8 mouse cellular contexts compared by ENCODE assay signal in genomic region chr2:160365107-160365911, GRCm38 (mm10). TPM values are rescaled to one million over a fixed set of nuclear protein-coding genes. Genes with fewer than 3 reads are reported as not detected.
DNase-seq lines count a peak whose midpoint lies in the region; ATAC-seq and TF ChIP-seq lines count a peak whose summit lies in the region.

No protein-coding gene starts in this region.

- peak overlapping the region; percentile 98 for H3K4me2 ChIP-seq in hindbrain, embryonic 16.5 days (ENCODE audit: low read length)
- H3K4me2 ChIP-seq in liver, embryonic 14.5 days (ENCODE audit: low read depth): peak overlapping the region; percentile 64
- H3K4me2 ChIP-seq in neural tube, embryonic 14.5 days (ENCODE audit: low read depth, low read length): peak overlapping the region; percentile 95

- peaks cover 6% of the 10 kb centered on the region; the same call in 1 of the 2 replicates for H3K4me1 ChIP-seq in spleen, adult 2 months (ENCODE audit: control insufficient read depth, insufficient read depth, insufficient read length)
- H3K4me1 ChIP-seq in hindbrain, embryonic 16.5 days (ENCODE audit: control insufficient read depth, insufficient read depth, low read depth, low read length): peaks cover 28% of the 10 kb centered on the region
- H3K4me1 ChIP-seq in liver, embryonic 14.5 days (replicated peaks; ENCODE audit: control insufficient read depth in 2 of 2, insufficient read depth in 2 of 2, low read length in 1 of 2): no peaks in the 10 kb centered on the region; a peak in 1 of 4 replicates
- H3K4me1 ChIP-seq in neural tube, embryonic 14.5 days (ENCODE audit: control insufficient read depth, insufficient read depth, low read length): peaks cover 15% of the 10 kb centered on the region; the same call in 1 of the 2 replicates

- H3K27me3 ChIP-seq in spleen, adult 2 months (ENCODE audit: control insufficient read depth, insufficient read depth, low read length): peaks cover 21% of the 10 kb centered on the region
- H3K27me3 ChIP-seq in hindbrain, embryonic 16.5 days (replicated peaks; ENCODE audit: control insufficient read depth, insufficient read depth, low read length): peaks cover 51% of the 10 kb centered on the region
- H3K27me3 ChIP-seq in liver, embryonic 14.5 days (ENCODE audit: control insufficient read depth, insufficient read depth, low read length): peaks cover 100% of the 10 kb centered on the region
- peaks cover 55% of the 10 kb centered on the region for H3K27me3 ChIP-seq in neural tube, embryonic 14.5 days (ENCODE audit: control insufficient read depth, insufficient read depth, low read length)

- TF ChIP-seq POLR2A in spleen, adult 2 months (IDR thresholded peaks at IDR 0.05; ENCODE audit: low read depth, low read length): no peak

- no peak for TF ChIP-seq EP300 in liver, embryonic 14.5 days (IDR thresholded peaks at IDR 0.05; ENCODE audit: low read depth)

- H3K9ac ChIP-seq in hindbrain, embryonic 16.5 days (ENCODE audit: low read depth, low read length): peak overlapping the region; percentile 56
- H3K9ac ChIP-seq in liver, embryonic 14.5 days (replicated peaks): no peak overlapping the region
- H3K9ac ChIP-seq in neural tube, embryonic 14.5 days (replicated peaks; ENCODE audit: low read depth, low read length): peak overlapping the region; percentile 58

- DNase-seq in spleen, adult 2 months (ENCODE audit: low read depth in 1 of 2, low spot score in 2 of 2): no peak
- no peak for DNase-seq in spleen, postnatal 4 days (ENCODE audit: low spot score in 2 of 2)
- DNase-seq in gastrocnemius, postnatal 10 days: peak; percentile 57
- DNase-seq in liver, embryonic 14.5 days (ENCODE audit: low read depth in 3 of 3, low spot score in 3 of 3): no peak
- no peak for DNase-seq in MN1 (ENCODE audit: low spot score)
- no peak for DNase-seq in layer of hippocampus, adult 9-11 months

- H3K36me3 ChIP-seq in spleen, adult 2 months (ENCODE audit: control insufficient read depth, insufficient read depth, low read length): no peaks in the 10 kb centered on the region
- H3K36me3 ChIP-seq in hindbrain, embryonic 16.5 days (ENCODE audit: control insufficient read depth, insufficient read depth, low read length): no peaks in the 10 kb centered on the region
- H3K36me3 ChIP-seq in liver, embryonic 14.5 days (replicated peaks; ENCODE audit: control insufficient read depth, insufficient read depth, low read depth): no peaks in the 10 kb centered on the region
- no peaks in the 10 kb centered on the region for H3K36me3 ChIP-seq in neural tube, embryonic 14.5 days (ENCODE audit: control insufficient read depth, insufficient read depth, low read length)

- H3K4me3 ChIP-seq in spleen, adult 2 months (ENCODE audit: extremely low read depth, insufficient read depth, insufficient read length): peak overlapping the region; percentile 53
- H3K4me3 ChIP-seq in hindbrain, embryonic 16.5 days (ENCODE audit: low read length): peak overlapping the region; percentile 64
- H3K4me3 ChIP-seq in liver, embryonic 14.5 days (ENCODE audit: insufficient read depth in 1 of 2, low read depth in 2 of 2, low read length in 2 of 2): peak overlapping the region; percentile 29 to 50
- H3K4me3 ChIP-seq in neural tube, embryonic 14.5 days (ENCODE audit: low read depth, low read length): peak overlapping the region; percentile 41

- WGBS in spleen, adult 2 months: 5% methylated on average over 50 of the region's 50 CpGs
- WGBS in hindbrain, embryonic 16.5 days: under 1% methylated on average over 50 of the region's 50 CpGs
- WGBS in liver, embryonic 14.5 days (ENCODE audit: insufficient replicate concordance): 3% methylated on average over 50 of the region's 50 CpGs
- WGBS in neural tube, embryonic 14.5 days: under 1% methylated on average over 50 of the region's 50 CpGs

- no peaks in the 10 kb centered on the region for H3K9me3 ChIP-seq in hindbrain, embryonic 16.5 days (ENCODE audit: control insufficient read depth, low read length)
- H3K9me3 ChIP-seq in liver, embryonic 14.5 days (ENCODE audit: control insufficient read depth, low read length): no peaks in the 10 kb centered on the region
- H3K9me3 ChIP-seq in neural tube, embryonic 14.5 days (ENCODE audit: control insufficient read depth, low read length): no peaks in the 10 kb centered on the region

- no peak for ATAC-seq in hindbrain, embryonic 16.5 days
- ATAC-seq in liver, embryonic 14.5 days (ENCODE audit: insufficient read depth): no peak
- ATAC-seq in neural tube, embryonic 14.5 days (ENCODE audit: low read depth): no peak

- TF ChIP-seq CTCF in spleen, adult 2 months (IDR thresholded peaks at IDR 0.05; ENCODE audit: extremely low read depth, insufficient read depth, insufficient read length, insufficient replicate concordance): no peak
- TF ChIP-seq CTCF in liver, embryonic 14.5 days (IDR thresholded peaks at IDR 0.05; ENCODE audit: low read depth): no peak

- peak overlapping the region; percentile 61 for H3K27ac ChIP-seq in spleen, adult 2 months (ENCODE audit: insufficient read depth, low read length)
- peak overlapping the region; percentile 39; the same call in 1 of the 2 replicates for H3K27ac ChIP-seq in hindbrain, embryonic 16.5 days (ENCODE audit: low read depth, low read length)
- no peak overlapping the region for H3K27ac ChIP-seq in liver, embryonic 14.5 days
- no peak overlapping the region for H3K27ac ChIP-seq in neural tube, embryonic 14.5 days (ENCODE audit: low read depth, low read length)

RNA-seq across cellular contexts. Expression of gene Mafb, which starts 1.6 kb away (rescaled TPM):
- polyA plus RNA-seq in spleen, adult 2 months (2012; rRNA removed): 38.4 and 39.8 TPM in 2 replicates
- total RNA-seq in gastrocnemius, postnatal 10 days (2021): 10 to 100 TPM; 21.8 to 22.3 TPM
- polyA plus RNA-seq in hindbrain, embryonic 16.5 days (2015; fragmentation: Nextera tagmentation; extraction: Ambion mirVana): 20.0 and 23.1 TPM in 2 replicates
- polyA plus RNA-seq in liver, embryonic 14.5 days (2012; rRNA removed): 2.0 and 2.2 TPM in 2 replicates
- polyA plus RNA-seq in liver, embryonic 14.5 days (2014; fragmentation: Nextera tagmentation; extraction: Ambion mirVana): 2.3 and 2.6 TPM in 2 replicates
- polyA plus RNA-seq in neural tube, embryonic 14.5 days (2014; fragmentation: Nextera tagmentation; extraction: Ambion mirVana): 16.7 and 20.5 TPM in 2 replicates

RNA-seq across cellular contexts. Expression of gene Gm826, which starts 31.3 kb away (rescaled TPM):
- 0.23 and 0.34 TPM in 2 replicates for polyA plus RNA-seq in spleen, adult 2 months (2012; rRNA removed)
- total RNA-seq in gastrocnemius, postnatal 10 days (2021): 1 to 10 TPM in 1 of 2 experiments, under 1 TPM in 1; 0.45 to 1.2 TPM
- polyA plus RNA-seq in hindbrain, embryonic 16.5 days (2015; fragmentation: Nextera tagmentation; extraction: Ambion mirVana): not detected in 2 replicates
- 5.3 and 5.5 TPM in 2 replicates for polyA plus RNA-seq in liver, embryonic 14.5 days (2012; rRNA removed)
- 7.0 and 8.0 TPM in 2 replicates for polyA plus RNA-seq in liver, embryonic 14.5 days (2014; fragmentation: Nextera tagmentation; extraction: Ambion mirVana)
- not detected in 2 replicates for polyA plus RNA-seq in neural tube, embryonic 14.5 days (2014; fragmentation: Nextera tagmentation; extraction: Ambion mirVana)

Comparison
In these comparisons a context has a peak if more than half of its experiments do, and no peak if none do; other contexts are left out.
1. H3K27ac ChIP-seq: peak in spleen, adult 2 months (single experiment) and hindbrain, embryonic 16.5 days (single experiment); none in liver, embryonic 14.5 days (single experiment) and neural tube, embryonic 14.5 days (single experiment).
2. Peak in every context shown above with its lines, with median percentiles within 50 percentile points of each other: H3K4me3 ChIP-seq and H3K4me2 ChIP-seq.